Mouse (Mus musculus): ENCODE data around the gene Pip5k1c. TPM values are rescaled to one million over a fixed set of nuclear protein-coding genes. Genes with fewer than 3 reads are reported as not detected.

Pip5k1c gene
- polyA plus RNA-seq, 1 experiment from 2014 or later = 14.7 TPM

DNA sequence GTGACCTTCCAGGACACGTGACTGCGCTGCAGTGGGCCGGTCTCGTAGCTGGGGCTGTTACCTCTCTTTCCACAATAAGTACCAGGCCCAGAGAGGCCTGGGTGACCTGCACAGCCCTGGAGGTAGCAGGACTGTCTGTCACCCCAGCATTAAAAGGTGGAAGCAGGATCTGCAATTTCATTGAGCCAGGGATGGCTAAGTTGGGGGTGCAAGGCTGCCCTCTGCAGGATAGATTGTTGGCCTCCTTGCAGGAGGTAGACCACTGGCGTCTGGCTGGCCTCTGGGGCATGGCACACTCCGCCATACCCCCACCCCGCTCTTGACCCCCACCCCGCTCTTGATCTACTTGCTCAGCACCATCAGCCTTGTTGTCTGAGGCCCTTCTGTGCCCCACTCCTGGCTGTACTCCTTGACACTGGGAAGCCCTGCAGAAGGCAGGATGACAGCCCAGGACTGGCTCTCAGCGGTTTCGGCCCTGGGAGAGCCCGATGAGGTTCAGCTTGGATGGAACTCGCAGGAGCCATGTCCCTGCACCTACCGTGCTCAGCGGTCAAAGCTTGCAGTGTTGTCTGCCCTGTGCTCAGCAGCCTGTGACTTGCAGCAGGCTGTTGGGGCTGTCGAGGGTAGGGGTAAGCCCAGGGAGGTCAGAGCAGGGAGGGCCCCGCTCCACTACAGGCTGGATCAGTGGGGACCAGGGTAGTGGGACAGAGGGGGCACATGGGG lies 23.7 kb downstream of the Pip5k1c start:
- whole genome bisulfite sequencing (ENCODE audit: insufficient replicate concordance) = 64% methylated on average over 16 of the region's 16 CpGs
- Histone ChIP-seq H3K4me2 (ENCODE audit: low read depth, low read length) (peak overlapping the region; percentile 55; the same call in 1 of the 2 replicates), H3K27me3 (ENCODE audit: control insufficient read depth, insufficient read depth, low read depth, low read length) (no peaks in the 10 kb centered on the region), H3K36me3 (ENCODE audit: control insufficient read depth, insufficient read depth) (peaks cover 9% of the 10 kb centered on the region; the same call in 1 of the 2 replicates), H3K4me3 (ENCODE audit: low read depth, low read length) (peak overlapping the region; percentile 30), H3K9me3 (replicated peaks; ENCODE audit: control insufficient read depth, low read length) (no peaks in the 10 kb centered on the region), H3K27ac (ENCODE audit: low read length) (no peak overlapping the region), H3K9ac (ENCODE audit: low read depth, low read length) (peak overlapping the region; percentile 35), H3K4me1 (ENCODE audit: control insufficient read depth, low read depth, low read length) (peaks cover 35% of the 10 kb centered on the region)
- no peak for ATAC-seq (ENCODE audit: low read depth)

DNA sequence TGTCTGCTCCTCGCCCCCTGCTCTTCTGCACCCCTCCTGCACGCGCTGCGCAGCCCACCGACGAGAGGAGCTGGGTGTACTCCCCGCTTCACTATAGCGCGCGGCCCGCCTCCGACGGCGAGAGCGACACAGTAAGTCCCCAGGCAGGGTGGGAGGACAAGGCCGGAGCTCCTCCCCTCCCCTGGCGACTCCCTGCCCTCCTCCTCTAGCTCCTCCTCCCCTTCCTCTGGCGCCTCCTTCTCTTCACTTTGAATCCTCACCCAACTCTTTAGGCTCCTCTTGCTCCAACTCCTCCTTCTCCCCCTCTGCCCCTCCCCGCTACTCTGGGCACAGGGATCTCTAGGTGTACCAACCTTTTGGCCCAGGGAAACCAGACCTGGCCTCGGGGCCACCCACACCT lies 24.5 kb downstream of the Pip5k1c start:
- Histone ChIP-seq H3K4me1 (ENCODE audit: control insufficient read depth, low read depth, low read length) (peaks cover 42% of the 10 kb centered on the region), H3K27ac (ENCODE audit: low read length) (no peak overlapping the region), H3K27me3 (ENCODE audit: control insufficient read depth, insufficient read depth, low read depth, low read length) (no peaks in the 10 kb centered on the region), H3K4me3 (ENCODE audit: low read depth, low read length) (peak overlapping the region; percentile 30), H3K9me3 (replicated peaks; ENCODE audit: control insufficient read depth, low read length) (no peaks in the 10 kb centered on the region), H3K36me3 (ENCODE audit: control insufficient read depth, insufficient read depth) (peaks cover 12% of the 10 kb centered on the region; the same call in 1 of the 2 replicates), H3K4me2 (ENCODE audit: low read depth, low read length) (peak overlapping the region; percentile 55), H3K9ac (ENCODE audit: low read depth, low read length) (peak overlapping the region; percentile 35)
- no peak for ATAC-seq (ENCODE audit: low read depth)
- 22% methylated on average over 20 of the region's 20 CpGs for WGBS (ENCODE audit: insufficient replicate concordance)

DNA sequence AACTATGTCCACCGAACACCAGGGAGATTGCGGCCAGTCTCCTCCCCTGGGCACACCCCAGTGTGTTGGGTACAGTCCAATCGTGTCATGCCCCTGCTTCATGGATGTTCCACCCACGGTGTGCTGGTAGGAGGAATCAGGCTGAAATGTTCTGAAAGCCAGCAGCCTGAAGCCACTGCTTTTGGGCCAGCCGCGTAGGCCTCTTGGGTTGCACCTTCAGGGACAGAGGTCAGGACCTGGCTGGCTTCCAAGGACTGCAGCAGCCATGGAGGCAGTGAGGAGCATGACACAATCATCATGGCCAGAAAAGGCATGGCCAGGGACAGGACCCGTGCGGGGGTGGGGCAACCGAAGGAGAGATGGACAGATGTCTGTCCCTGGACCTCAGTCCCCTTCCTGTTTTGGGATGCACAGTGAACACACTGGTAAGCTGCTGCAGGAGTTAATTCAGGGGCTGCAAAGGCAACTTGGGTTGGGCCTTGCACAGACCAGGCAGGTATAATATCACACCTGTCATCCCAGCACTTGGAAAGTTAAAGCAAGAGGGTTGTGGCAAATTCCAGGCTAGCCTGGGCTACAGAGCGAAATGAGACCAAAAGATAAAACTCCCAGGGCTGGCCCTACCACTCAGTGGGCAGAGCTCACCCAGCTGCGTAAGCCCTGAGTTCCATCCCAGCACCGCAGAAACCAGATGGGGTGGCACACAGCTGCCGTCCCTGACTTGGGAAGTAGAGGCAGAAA lies 26.0 kb downstream of the Pip5k1c start:
- Histone ChIP-seq H3K36me3 (ENCODE audit: control insufficient read depth, insufficient read depth) (peaks cover 21% of the 10 kb centered on the region), H3K27me3 (ENCODE audit: control insufficient read depth, insufficient read depth, low read depth, low read length) (no peaks in the 10 kb centered on the region), H3K9ac (ENCODE audit: low read depth, low read length) (no peak overlapping the region; the same call in 1 of the 2 replicates), H3K4me3 (ENCODE audit: low read depth, low read length) (no peak overlapping the region), H3K27ac (ENCODE audit: low read length) (no peak overlapping the region), H3K4me2 (ENCODE audit: low read depth, low read length) (no peak overlapping the region), H3K4me1 (ENCODE audit: control insufficient read depth, low read depth, low read length) (peaks cover 46% of the 10 kb centered on the region), H3K9me3 (replicated peaks; ENCODE audit: control insufficient read depth, low read length) (no peaks in the 10 kb centered on the region)
- no peak for ATAC-seq (ENCODE audit: low read depth)
- 79% methylated on average over 13 of the region's 13 CpGs for WGBS (ENCODE audit: insufficient replicate concordance)

DNA sequence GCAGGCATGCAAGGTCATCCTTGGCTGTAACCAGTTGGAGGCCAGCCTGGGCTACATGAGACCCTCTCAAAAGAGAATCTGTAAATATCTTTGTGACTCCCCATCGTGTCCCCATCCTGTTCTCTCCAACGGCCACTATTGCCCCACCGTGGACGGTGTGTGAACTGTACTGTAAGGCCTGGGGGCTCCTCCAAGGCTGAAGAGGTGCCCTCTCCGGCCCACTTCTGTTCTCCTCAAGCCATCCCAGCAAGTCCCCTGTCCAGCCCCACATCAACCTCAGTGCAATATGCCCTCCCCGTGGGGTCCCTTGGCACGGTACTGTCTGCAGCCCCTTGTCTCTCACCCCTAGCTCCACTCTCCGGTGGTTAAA lies 26.6 kb downstream of the Pip5k1c start:
- peaks cover 46% of the 10 kb centered on the region for H3K4me1 ChIP-seq (ENCODE audit: control insufficient read depth, low read depth, low read length)
- H3K27me3 ChIP-seq (ENCODE audit: control insufficient read depth, insufficient read depth, low read depth, low read length) = no peaks in the 10 kb centered on the region
- H3K27ac ChIP-seq (ENCODE audit: low read length) = peak overlapping the region; percentile 92
- H3K4me3 ChIP-seq (ENCODE audit: low read depth, low read length) = peak overlapping the region; percentile 78
- no peaks in the 10 kb centered on the region for H3K9me3 ChIP-seq (replicated peaks; ENCODE audit: control insufficient read depth, low read length)
- WGBS (ENCODE audit: insufficient replicate concordance) = 39% methylated on average over 8 of the region's 8 CpGs
- H3K9ac ChIP-seq (ENCODE audit: low read depth, low read length) = peak overlapping the region; percentile 62
- H3K4me2 ChIP-seq (ENCODE audit: low read depth, low read length) = peak overlapping the region; percentile 89
- H3K36me3 ChIP-seq (ENCODE audit: control insufficient read depth, insufficient read depth) = peaks cover 26% of the 10 kb centered on the region
- ATAC-seq (ENCODE audit: low read depth) = no peak

DNA sequence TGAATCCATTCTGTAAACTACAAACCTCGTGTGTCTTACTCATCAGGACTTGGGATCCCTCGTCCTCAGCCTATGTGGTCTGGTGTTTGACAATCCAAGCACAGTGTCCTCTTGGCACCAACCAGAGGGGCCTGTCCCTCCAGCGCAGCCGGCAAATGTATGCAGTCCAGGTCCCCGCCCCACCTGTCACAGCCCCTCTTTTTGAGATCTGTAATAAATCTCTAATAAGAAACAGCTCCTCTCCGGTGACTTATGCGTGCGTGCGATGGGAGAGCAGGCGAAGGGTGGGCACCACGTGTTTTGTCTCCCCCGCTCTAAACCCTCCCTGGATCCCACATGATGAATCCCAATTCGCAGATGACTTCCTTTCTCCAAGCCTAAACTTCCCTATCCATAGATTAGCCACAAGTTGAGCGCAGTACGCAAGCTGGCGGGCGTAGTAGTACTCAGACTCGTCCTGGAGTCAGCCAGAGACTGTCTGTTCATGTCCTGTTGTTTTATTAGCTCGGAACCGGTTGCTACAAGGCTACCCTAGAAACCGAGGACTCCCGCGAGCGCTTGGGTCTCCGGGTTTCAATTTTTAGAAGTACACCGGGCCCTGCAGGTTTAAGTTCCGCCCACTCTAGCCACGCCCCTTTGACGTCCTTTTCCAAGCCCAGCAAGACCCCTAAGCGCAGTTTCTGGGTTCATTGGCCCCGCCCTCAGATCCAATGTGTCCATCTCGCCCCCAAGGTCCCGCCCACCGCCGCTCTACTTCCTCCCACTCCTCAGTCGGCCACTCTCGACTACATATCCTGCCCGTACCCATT lies 27.2 kb downstream of the Pip5k1c start:
- WGBS (ENCODE audit: insufficient replicate concordance) = 1% methylated on average over 38 of the region's 38 CpGs
- Histone ChIP-seq H3K4me2 (ENCODE audit: low read depth, low read length) (peak overlapping the region; percentile 89), H3K9me3 (replicated peaks; ENCODE audit: control insufficient read depth, low read length) (no peaks in the 10 kb centered on the region), H3K4me3 (ENCODE audit: low read depth, low read length) (peak overlapping the region; percentile 78), H3K27ac (ENCODE audit: low read length) (peak overlapping the region; percentile 92), H3K27me3 (ENCODE audit: control insufficient read depth, insufficient read depth, low read depth, low read length) (no peaks in the 10 kb centered on the region), H3K36me3 (ENCODE audit: control insufficient read depth, insufficient read depth) (peaks cover 33% of the 10 kb centered on the region), H3K4me1 (ENCODE audit: control insufficient read depth, low read depth, low read length) (peaks cover 46% of the 10 kb centered on the region), H3K9ac (ENCODE audit: low read depth, low read length) (peak overlapping the region; percentile 62)
- no peak for ATAC-seq (ENCODE audit: low read depth)

DNA sequence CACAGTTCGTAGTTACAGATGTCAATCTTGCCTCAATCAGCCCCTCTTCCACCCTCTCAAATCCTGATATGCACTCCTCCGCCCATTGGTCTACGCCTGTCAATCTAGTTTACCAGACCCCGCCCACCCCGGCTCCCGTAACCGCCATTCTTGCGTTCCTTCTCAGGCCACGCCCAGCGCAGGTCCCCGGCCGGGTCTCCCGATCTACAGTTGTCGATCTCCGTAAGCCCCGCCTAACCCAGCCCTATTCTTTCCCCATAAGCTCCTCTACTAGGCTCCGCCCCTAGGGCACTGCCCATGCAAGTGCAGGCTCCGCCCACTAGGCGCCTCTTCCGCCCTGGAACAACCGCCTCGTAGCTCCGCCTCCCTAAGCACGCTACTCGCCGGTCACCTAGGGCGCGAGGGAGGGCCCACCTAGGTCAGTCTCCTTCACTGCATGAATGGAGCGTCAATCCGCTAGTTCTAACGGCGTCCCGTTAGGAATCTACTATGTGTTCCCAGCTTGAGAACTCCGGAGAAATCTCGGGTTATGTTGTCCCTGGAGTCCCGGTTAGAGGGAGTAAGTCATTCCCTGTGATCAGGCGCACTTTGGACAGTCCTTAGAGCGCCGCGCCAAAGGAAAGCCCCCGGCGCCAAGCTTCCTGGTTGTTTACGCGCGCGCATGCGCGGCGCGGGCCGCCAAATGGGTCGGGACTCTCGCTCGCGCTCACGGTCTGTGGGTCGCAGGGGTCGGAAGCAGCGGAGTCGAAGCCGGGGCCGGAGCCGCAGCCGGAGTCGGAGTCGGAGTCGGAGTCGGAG lies 28.0 kb downstream of the Pip5k1c start, which contains the start of gene Cactin:
TSS of gene Cactin (plus strand) at position 554 of the 798 bp plus-strand sequence.
- Histone ChIP-seq H3K27me3 (ENCODE audit: control insufficient read depth, insufficient read depth, low read depth, low read length) (no peaks in the 10 kb centered on the region), H3K36me3 (ENCODE audit: control insufficient read depth, insufficient read depth) (peaks cover 41% of the 10 kb centered on the region), H3K4me1 (ENCODE audit: control insufficient read depth, low read depth, low read length) (peaks cover 46% of the 10 kb centered on the region), H3K27ac (ENCODE audit: low read length) (peak within 1 kb of the TSS; percentile 92), H3K9ac (ENCODE audit: low read depth, low read length) (peak within 1 kb of the TSS; percentile 88), H3K4me3 (ENCODE audit: low read depth, low read length) (peak within 1 kb of the TSS; percentile 78), H3K9me3 (replicated peaks; ENCODE audit: control insufficient read depth, low read length) (no peaks in the 10 kb centered on the region), H3K4me2 (ENCODE audit: low read depth, low read length) (peak within 1 kb of the TSS; percentile 89)
- under 1% methylated on average over 68 of the region's 68 CpGs for WGBS (ENCODE audit: insufficient replicate concordance)
- ATAC-seq (ENCODE audit: low read depth) = peak; percentile 86

DNA sequence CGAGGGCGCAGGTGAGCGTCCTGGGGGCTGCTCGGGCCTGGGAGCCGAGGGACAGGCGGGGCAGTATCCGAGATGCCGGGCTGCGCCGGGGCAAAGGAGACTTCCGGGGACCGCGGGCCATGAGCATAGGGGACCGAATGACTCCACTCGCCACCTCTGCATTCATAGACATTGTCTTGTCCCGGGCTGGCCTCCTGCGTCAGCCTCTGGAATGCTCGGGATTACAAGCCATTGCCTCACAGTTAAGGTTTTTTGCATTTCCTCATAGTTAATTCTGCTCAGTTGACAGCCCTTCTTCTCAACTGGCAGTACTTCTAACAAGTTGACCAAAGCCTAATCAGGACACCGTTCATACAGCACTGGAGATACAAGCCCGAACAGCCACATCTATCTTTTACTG lies 28.7 kb downstream of the Pip5k1c start:
- Histone ChIP-seq H3K9me3 (replicated peaks; ENCODE audit: control insufficient read depth, low read length) (no peaks in the 10 kb centered on the region), H3K27me3 (ENCODE audit: control insufficient read depth, insufficient read depth, low read depth, low read length) (no peaks in the 10 kb centered on the region), H3K9ac (ENCODE audit: low read depth, low read length) (peak overlapping the region; percentile 88), H3K4me3 (ENCODE audit: low read depth, low read length) (peak overlapping the region; percentile 78), H3K4me2 (ENCODE audit: low read depth, low read length) (peak overlapping the region; percentile 89), H3K4me1 (ENCODE audit: control insufficient read depth, low read depth, low read length) (peaks cover 46% of the 10 kb centered on the region), H3K27ac (ENCODE audit: low read length) (peak overlapping the region; percentile 92), H3K36me3 (ENCODE audit: control insufficient read depth, insufficient read depth) (peaks cover 44% of the 10 kb centered on the region)
- WGBS (ENCODE audit: insufficient replicate concordance) = 2% methylated on average over 20 of the region's 20 CpGs
- no peak for ATAC-seq (ENCODE audit: low read depth)

DNA sequence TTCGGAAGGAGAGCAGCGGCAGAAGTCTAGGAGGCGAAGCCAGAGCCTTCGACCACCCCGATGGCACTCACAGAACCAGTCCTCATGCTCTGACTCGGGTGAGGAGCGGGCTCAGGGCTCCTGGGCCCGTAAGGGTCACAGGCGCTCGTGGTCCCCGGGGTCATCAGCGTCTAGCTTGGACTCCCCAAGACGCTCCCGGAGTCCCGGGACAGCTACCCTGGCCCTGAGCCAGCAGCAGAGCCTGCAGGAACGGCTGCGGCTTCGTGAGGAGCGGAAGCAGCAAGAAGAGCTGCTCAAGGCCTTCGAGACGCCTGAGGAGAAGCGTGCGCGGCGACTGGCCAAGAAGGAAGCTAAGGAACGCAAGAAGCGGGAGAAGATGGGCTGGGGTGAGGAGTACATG lies 29.7 kb downstream of the Pip5k1c start:
- no peak for ATAC-seq (ENCODE audit: low read depth)
- H3K9me3 ChIP-seq (replicated peaks; ENCODE audit: control insufficient read depth, low read length) = no peaks in the 10 kb centered on the region
- WGBS (ENCODE audit: insufficient replicate concordance) = 90% methylated on average over 27 of the region's 27 CpGs
- H3K36me3 ChIP-seq (ENCODE audit: control insufficient read depth, insufficient read depth) = peaks cover 52% of the 10 kb centered on the region
- peak overlapping the region; percentile 88; the same call in 1 of the 2 replicates for H3K9ac ChIP-seq (ENCODE audit: low read depth, low read length)
- H3K27me3 ChIP-seq (ENCODE audit: control insufficient read depth, insufficient read depth, low read depth, low read length) = no peaks in the 10 kb centered on the region
- peak overlapping the region; percentile 89 for H3K4me2 ChIP-seq (ENCODE audit: low read depth, low read length)
- peaks cover 40% of the 10 kb centered on the region for H3K4me1 ChIP-seq (ENCODE audit: control insufficient read depth, low read depth, low read length)
- no peak overlapping the region; the same call in 1 of the 2 replicates for H3K27ac ChIP-seq (ENCODE audit: low read length)
- H3K4me3 ChIP-seq (ENCODE audit: low read depth, low read length) = peak overlapping the region; percentile 78

All from liver, embryonic 16.5 days (tissue).